Mouse (Mus musculus): ENCODE results near the gene Susd5.
"Not testable (repeated sequence)": the region's sequence is repeated elsewhere in the genome, so short reads cannot be mapped to it uniquely, and the experiment has no call there.

Gene Susd5

GRCm38 (mm10) chr9:114068494-114069053, 11.6 kb downstream of the Susd5 start:
- in situ Hi-C loops (cut with MboI; ENCODE audit: unreplicated experiment in 2 of 2): no loop called here

DNA sequence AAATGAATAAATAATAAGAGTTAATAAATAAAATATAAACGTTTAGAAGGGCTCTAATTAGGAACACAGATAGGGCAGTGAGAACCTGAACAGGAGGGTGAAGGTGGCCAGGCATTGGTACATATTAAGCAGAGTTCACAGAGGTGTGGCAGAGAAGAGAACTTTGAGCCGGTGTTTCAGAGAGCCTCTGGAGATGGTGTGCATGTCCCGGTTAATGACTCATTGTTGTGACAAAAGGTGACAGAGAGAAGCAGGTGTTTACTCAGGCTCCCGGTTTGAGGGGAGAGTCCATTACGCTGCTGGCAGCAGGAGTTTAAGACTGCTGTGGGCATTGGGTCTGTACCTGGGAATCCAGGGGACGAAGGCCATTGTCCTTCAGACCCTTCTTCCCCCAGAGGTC, 12.4 kb downstream of the Susd5 start:
- in situ Hi-C loops (cut with MboI; ENCODE audit: unreplicated experiment in 2 of 2): no loop called here

GRCm38 (mm10) chr9:114073681-114074080, 16.7 kb downstream of the Susd5 start:
- in situ Hi-C loops (cut with MboI; ENCODE audit: unreplicated experiment in 2 of 2): no loop called here

DNA sequence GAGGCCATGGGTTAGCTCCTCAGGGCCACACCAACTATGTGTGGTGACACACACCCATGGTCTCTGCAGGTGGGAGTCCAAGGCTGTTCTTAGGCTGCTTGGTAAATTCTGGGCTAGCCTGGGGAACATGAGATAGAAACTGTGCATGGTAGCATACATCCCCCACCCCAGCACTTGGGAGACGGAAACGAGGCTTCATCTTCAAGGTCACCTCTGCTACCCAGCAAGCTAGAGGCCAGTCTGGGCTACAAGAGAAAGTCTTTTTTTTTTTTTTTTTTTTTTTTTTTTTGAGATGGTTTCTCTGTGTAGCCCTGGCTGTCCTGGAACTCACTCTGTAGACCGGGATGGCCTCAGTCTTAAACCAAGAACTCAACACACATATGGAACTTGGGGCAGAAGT, 29.5 kb downstream of the Susd5 start:
- in situ Hi-C loops (cut with MboI; ENCODE audit: unreplicated experiment in 2 of 2): no loop called here

GRCm38 (mm10) chr9:114087106-114087815, 30.3 kb downstream of the Susd5 start:
- in situ Hi-C loops (cut with MboI; ENCODE audit: unreplicated experiment in 2 of 2): no loop called here

DNA sequence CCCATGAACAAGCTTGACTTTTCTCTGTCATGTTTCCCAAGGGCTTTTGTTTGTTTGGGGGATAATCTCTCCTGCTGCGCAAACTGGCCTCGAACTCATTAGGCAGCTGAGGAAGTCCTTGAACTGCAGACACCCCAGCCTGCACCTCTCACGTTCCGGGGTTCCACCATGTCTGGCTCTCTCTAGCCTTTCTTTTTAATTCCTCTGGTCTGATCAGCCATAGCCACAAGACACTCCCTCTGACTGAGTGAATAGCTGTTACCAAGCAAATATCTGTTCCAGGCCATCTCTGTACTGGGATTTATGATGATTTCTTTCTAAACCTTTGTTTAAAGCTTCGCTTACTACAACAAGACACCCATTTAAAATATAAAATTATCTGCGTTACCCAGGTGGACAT, 31.9 kb downstream of the Susd5 start:
- in situ Hi-C loops (cut with MboI; ENCODE audit: unreplicated experiment in 2 of 2): not testable (repeated sequence)

DNA sequence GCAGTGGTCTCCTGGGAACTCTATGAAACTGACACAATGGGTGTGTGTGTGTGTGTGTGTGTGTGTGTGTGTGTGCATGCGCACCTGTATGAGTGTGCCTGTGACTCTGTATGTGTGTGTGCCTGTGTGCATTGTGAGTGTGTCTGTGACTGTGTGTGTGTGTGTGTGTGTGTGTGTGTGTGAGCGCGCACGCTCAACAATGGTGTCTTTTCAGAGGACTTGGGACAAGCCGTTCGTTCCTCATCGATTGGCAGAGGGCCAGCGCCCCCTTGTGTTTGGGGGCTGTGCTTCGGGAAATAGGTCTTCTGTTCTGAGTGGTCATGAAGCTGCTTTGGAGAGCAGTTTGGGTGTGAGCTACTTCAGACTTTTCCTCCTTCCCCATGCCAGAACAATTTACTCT, 35.2 kb downstream of the Susd5 start:
- in situ Hi-C loops (cut with MboI; ENCODE audit: unreplicated experiment in 2 of 2): not testable (repeated sequence)

GRCm38 (mm10) chr9:114094854-114095253, 37.9 kb downstream of the Susd5 start:
- in situ Hi-C loops (cut with MboI; ENCODE audit: unreplicated experiment in 2 of 2): no loop called here

DNA sequence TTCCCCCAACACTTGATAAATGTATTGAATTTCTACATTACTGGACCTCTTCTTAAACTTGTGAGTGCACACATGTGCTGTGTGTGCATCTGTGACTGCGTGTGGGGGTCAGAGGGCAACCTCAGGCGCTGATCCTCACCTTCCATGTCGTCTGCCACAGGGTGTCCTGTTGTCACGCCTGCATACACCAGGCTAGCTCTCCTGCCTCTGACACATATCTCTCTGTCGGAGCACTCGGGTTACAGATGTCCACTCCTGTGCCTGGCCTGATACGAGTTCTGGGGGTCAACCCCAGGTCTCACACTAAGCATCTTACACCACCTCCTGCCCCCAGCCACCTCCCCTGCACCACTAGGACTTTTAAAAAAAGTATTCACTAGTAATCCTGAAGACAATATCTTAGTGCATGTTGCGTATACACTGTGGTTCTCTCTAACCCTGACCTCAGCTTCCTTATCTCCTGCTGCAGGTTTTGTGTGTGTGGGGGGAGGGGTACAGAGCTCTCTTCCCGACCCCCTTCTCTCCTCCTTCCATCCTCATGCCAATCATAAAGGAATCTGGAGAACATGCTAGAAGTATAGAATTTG, 41.9 kb downstream of the Susd5 start:
- in situ Hi-C loops (cut with MboI; ENCODE audit: unreplicated experiment in 2 of 2): no loop called here

- in situ Hi-C loops (cut with MboI; ENCODE audit: unreplicated experiment in 2 of 2): loop anchor here in 1 of 2 experiments (25.0 kb wide), 1 partner anchor 373 kb away; the partner anchor contains the start of gene Clasp2
These were observed 53.3 kb downstream of the Susd5 start for GRCm38 (mm10) chr9:114110268-114110667.

DNA sequence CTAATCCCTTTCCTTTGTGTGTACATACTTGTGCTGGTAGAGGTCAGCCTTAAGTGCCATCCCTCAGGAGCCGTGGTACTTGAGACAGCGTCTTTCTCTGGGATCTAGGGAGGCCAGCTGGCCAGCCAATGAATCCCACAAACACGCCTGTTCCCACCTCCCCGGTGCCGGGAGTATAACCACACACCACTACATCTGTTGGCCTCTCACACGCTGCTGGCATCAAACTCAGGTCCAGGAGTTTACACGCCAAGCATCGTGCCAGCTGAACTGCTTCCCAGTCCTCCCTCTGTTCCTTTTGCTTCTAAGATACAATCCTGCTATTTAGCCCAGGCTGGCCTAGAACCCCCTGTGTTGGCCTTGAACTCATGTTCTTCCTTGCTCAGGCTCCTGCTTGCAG, 54.2 kb downstream of the Susd5 start:
- in situ Hi-C loops (cut with MboI; ENCODE audit: unreplicated experiment in 2 of 2): loop anchor here in 1 of 2 experiments (25.0 kb wide), 1 partner anchor 374 kb away; the partner anchor contains the start of gene Clasp2

- in situ Hi-C loops (cut with MboI; ENCODE audit: unreplicated experiment in 2 of 2): loop anchor here in 1 of 2 experiments (25.0 kb wide), 1 partner anchor 375 kb away; the partner anchor contains the start of gene Clasp2
These were observed 55.3 kb downstream of the Susd5 start for GRCm38 (mm10) chr9:114112226-114112625.

DNA sequence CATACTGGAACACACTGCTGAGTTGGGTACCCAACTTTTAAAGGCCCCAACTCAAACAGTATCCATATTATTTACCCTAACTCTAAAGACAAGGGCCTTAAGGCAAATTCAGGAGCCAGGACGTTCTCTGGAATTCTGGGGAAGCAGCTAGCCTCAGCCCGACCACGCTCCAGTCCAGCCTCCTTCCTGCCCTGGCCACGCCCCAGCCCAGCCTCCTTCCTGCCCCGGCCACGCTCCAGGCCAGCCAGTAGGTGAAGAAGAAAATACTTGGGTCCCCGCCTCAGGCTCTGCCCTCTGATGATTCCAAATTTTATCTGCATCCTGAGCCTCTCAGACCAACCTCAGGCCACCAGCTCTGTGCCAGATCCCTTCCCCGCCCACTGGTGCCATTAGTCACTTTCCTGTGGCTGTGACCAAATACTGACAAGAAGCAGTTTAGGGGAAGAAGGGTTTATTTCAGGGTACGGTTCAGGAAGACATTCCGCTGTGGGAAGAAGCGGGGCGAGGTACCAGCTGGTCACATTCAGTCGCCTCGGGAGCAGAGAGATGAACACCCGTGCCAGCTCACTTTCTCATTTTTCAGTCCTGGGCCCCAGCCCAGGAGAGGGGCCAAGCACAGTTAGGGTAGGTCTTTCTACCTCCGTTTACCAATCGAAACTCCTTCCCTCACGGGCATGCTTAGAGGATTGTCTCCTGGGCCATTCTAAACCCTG, 57.1 kb downstream of the Susd5 start:
- in situ Hi-C loops (cut with MboI; ENCODE audit: unreplicated experiment in 2 of 2): loop anchor here in 1 of 2 experiments (25.0 kb wide), 1 partner anchor 377 kb away; the partner anchor contains the start of gene Clasp2

DNA sequence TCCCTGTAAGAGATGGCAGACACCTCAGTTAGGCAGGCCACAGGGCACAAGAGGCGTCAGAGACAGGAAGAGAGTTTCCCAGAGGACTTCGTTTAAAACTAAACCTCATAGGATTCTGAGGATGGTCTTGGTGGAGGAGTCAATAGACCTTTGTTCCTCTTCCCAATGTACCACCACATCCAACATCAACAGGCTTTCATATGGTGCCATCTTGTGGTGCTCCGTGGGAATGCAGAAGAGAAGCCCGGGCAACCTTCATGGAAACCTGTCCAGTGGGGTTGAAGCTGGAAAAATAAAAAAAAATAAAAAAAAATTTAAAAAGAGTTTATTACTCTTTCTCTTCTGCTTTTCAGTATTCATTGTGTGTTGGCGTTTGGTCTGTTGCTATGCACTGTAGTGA, 59.7 kb downstream of the Susd5 start:
- in situ Hi-C loops (cut with MboI; ENCODE audit: unreplicated experiment in 2 of 2): loop anchor here in 1 of 2 experiments (25.0 kb wide), 1 partner anchor 379 kb away; the partner anchor contains the start of gene Clasp2

DNA sequence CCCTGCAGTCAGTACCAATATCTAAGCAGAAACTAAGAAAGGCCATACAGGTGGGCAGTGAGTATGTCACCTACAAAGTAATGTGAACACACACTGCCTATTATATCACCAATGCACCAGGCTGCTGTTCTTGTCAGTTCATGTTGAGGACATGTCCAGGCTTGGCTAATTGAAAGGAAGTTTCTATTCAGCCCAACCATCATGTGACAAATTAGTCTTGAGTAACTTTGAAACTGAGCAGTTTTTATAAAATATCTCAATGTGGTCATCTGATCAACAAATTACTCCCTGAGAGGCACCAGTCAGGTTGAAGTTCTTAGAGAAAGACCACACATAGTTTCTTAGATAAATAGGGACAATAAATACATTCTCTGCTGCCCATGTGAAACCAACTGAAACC, 65.9 kb downstream of the Susd5 start:
- in situ Hi-C loops (cut with MboI; ENCODE audit: unreplicated experiment in 2 of 2): loop anchor here in 1 of 2 experiments (25.0 kb wide), 1 partner anchor 386 kb away; the partner anchor contains the start of gene Clasp2

GRCm38 (mm10) chr9:114129273-114129835, 72.4 kb downstream of the Susd5 start:
- in situ Hi-C loops (cut with MboI; ENCODE audit: unreplicated experiment in 2 of 2): not testable (repeated sequence)

All from v-Abl transformed pro-B cells (cell line).